Mouse (Mus musculus): Measurements from ENCODE around the gene Hist1h4a. TPM values are rescaled to one million over a fixed set of nuclear protein-coding genes. Genes with fewer than 3 reads are reported as not detected.
A peak's percentile ranks its signal among the peaks of the same experiment; 100 is the strongest.

Gene Hist1h4a
- polyA plus RNA-seq (2015; fragmentation: Nextera tagmentation; extraction: Ambion mirVana): 0.43 TPM in 1 of 2 replicates, not detected in the other

- H3K4me1 ChIP-seq (replicated peaks; ENCODE audit: control insufficient read depth, insufficient read depth, low read length): peaks cover 12% of the 10 kb centered on the region
- H3K36me3 ChIP-seq (ENCODE audit: control insufficient read depth, insufficient read depth): no peaks in the 10 kb centered on the region
- WGBS: under 1% methylated on average over 66 of the region's 72 CpGs
- ATAC-seq: peak; percentile 66
- no peaks in the 10 kb centered on the region for H3K27me3 ChIP-seq (replicated peaks; ENCODE audit: control insufficient read depth, insufficient read depth, low read length)
- H3K4me3 ChIP-seq (ENCODE audit: low read depth, low read length): peak within 1 kb of the TSS; percentile 44
- no peak for TF ChIP-seq CTCF (IDR thresholded peaks at IDR 0.05; ENCODE audit: low read depth)
- peak within 1 kb of the TSS; percentile 26 for H3K9ac ChIP-seq (ENCODE audit: low read depth, low read length)
- no peaks in the 10 kb centered on the region for H3K9me3 ChIP-seq (ENCODE audit: control insufficient read depth)
- peak within 1 kb of the TSS; percentile 88 for H3K4me2 ChIP-seq (replicated peaks; ENCODE audit: low read depth)
- H3K27ac ChIP-seq (ENCODE audit: low read depth, low read length): peak within 1 kb of the TSS; percentile 85
Measured at GRCm38 (mm10) chr13:23760972-23761864, at the start of gene Hist1h4a. Gene Hist1h4a, minus strand, starts transcription at chr13:23761230.

- H3K4me3 ChIP-seq (ENCODE audit: low read depth, low read length): no peak within 1 kb of the TSS
- no peaks in the 10 kb centered on the region for H3K27me3 ChIP-seq (replicated peaks; ENCODE audit: control insufficient read depth, insufficient read depth, low read length)
- no peaks in the 10 kb centered on the region for H3K36me3 ChIP-seq (ENCODE audit: control insufficient read depth, insufficient read depth)
- no peaks in the 10 kb centered on the region for H3K4me1 ChIP-seq (replicated peaks; ENCODE audit: control insufficient read depth, insufficient read depth, low read length)
- 0 out of 2 replicates have a peak within 1 kb of the TSS, but pooled peaks have one; percentile 30 for H3K4me2 ChIP-seq (replicated peaks; ENCODE audit: low read depth)
- WGBS: 51% methylated on average over 15 of the region's 15 CpGs
- peak; percentile 22; the same call in 1 of the 2 replicates for ATAC-seq
- no peak for TF ChIP-seq CTCF (IDR thresholded peaks at IDR 0.05; ENCODE audit: low read depth)
- H3K9ac ChIP-seq (ENCODE audit: low read depth, low read length): no peak within 1 kb of the TSS
- no peaks in the 10 kb centered on the region for H3K9me3 ChIP-seq (ENCODE audit: control insufficient read depth)
- H3K27ac ChIP-seq (ENCODE audit: low read depth, low read length): no peak within 1 kb of the TSS
Measured at GRCm38 (mm10) chr13:23806422-23807052, 45.5 kb upstream of the Hist1h4a start, which contains the start of gene Slc17a2. Gene Slc17a2, plus strand, starts transcription at chr13:23806993.

- Histone ChIP-seq H3K27me3 (replicated peaks; ENCODE audit: control insufficient read depth, insufficient read depth, low read length) (no peaks in the 10 kb centered on the region), H3K4me2 (replicated peaks; ENCODE audit: low read depth) (no peak overlapping the region), H3K9ac (ENCODE audit: low read depth, low read length) (no peak overlapping the region), H3K27ac (ENCODE audit: low read depth, low read length) (no peak overlapping the region), H3K36me3 (ENCODE audit: control insufficient read depth, insufficient read depth) (no peaks in the 10 kb centered on the region), H3K4me3 (ENCODE audit: low read depth, low read length) (no peak overlapping the region), H3K9me3 (ENCODE audit: control insufficient read depth) (no peaks in the 10 kb centered on the region), H3K4me1 (replicated peaks; ENCODE audit: control insufficient read depth, insufficient read depth, low read length) (no peaks in the 10 kb centered on the region)
- 35% methylated on average over 2 of the region's 2 CpGs for WGBS
- no peak for ATAC-seq
- TF ChIP-seq CTCF (IDR thresholded peaks at IDR 0.05; ENCODE audit: low read depth): no peak
Measured at GRCm38 (mm10) chr13:23804532-23804931, 43.5 kb upstream of the Hist1h4a start.

GRCm38 (mm10) chr13:23799405-23799804 is 38.4 kb upstream of the Hist1h4a start:
- WGBS: 69% methylated on average over 5 of the region's 5 CpGs
- Histone ChIP-seq H3K36me3 (ENCODE audit: control insufficient read depth, insufficient read depth) (no peaks in the 10 kb centered on the region), H3K27me3 (replicated peaks; ENCODE audit: control insufficient read depth, insufficient read depth, low read length) (no peaks in the 10 kb centered on the region), H3K27ac (ENCODE audit: low read depth, low read length) (no peak overlapping the region), H3K9ac (ENCODE audit: low read depth, low read length) (no peak overlapping the region), H3K4me1 (replicated peaks; ENCODE audit: control insufficient read depth, insufficient read depth, low read length) (no peaks in the 10 kb centered on the region), H3K4me3 (ENCODE audit: low read depth, low read length) (no peak overlapping the region), H3K4me2 (replicated peaks; ENCODE audit: low read depth) (no peak overlapping the region), H3K9me3 (ENCODE audit: control insufficient read depth) (no peaks in the 10 kb centered on the region)
- no peak for TF ChIP-seq CTCF (IDR thresholded peaks at IDR 0.05; ENCODE audit: low read depth)
- no peak for ATAC-seq

GRCm38 (mm10) chr13:23792520-23792919 is 31.5 kb upstream of the Hist1h4a start:
- Histone ChIP-seq H3K4me2 (replicated peaks; ENCODE audit: low read depth) (no peak overlapping the region), H3K36me3 (ENCODE audit: control insufficient read depth, insufficient read depth) (no peaks in the 10 kb centered on the region), H3K27me3 (replicated peaks; ENCODE audit: control insufficient read depth, insufficient read depth, low read length) (no peaks in the 10 kb centered on the region), H3K4me3 (ENCODE audit: low read depth, low read length) (no peak overlapping the region), H3K9me3 (ENCODE audit: control insufficient read depth) (no peaks in the 10 kb centered on the region), H3K9ac (ENCODE audit: low read depth, low read length) (no peak overlapping the region), H3K4me1 (replicated peaks; ENCODE audit: control insufficient read depth, insufficient read depth, low read length) (no peaks in the 10 kb centered on the region), H3K27ac (ENCODE audit: low read depth, low read length) (no peak overlapping the region)
- WGBS: 36% methylated on average over 2 of the region's 2 CpGs
- ATAC-seq: no peak
- TF ChIP-seq CTCF (IDR thresholded peaks at IDR 0.05; ENCODE audit: low read depth): peak; percentile 88

- WGBS: 52% methylated on average over 4 of the region's 4 CpGs
- no peaks in the 10 kb centered on the region for H3K9me3 ChIP-seq (ENCODE audit: control insufficient read depth)
- H3K27ac ChIP-seq (ENCODE audit: low read depth, low read length): no peak overlapping the region
- H3K9ac ChIP-seq (ENCODE audit: low read depth, low read length): no peak overlapping the region
- no peak overlapping the region for H3K4me2 ChIP-seq (replicated peaks; ENCODE audit: low read depth)
- no peaks in the 10 kb centered on the region for H3K4me1 ChIP-seq (replicated peaks; ENCODE audit: control insufficient read depth, insufficient read depth, low read length)
- no peaks in the 10 kb centered on the region for H3K36me3 ChIP-seq (ENCODE audit: control insufficient read depth, insufficient read depth)
- H3K27me3 ChIP-seq (replicated peaks; ENCODE audit: control insufficient read depth, insufficient read depth, low read length): no peaks in the 10 kb centered on the region
- TF ChIP-seq CTCF (IDR thresholded peaks at IDR 0.05; ENCODE audit: low read depth): no peak
- H3K4me3 ChIP-seq (ENCODE audit: low read depth, low read length): no peak overlapping the region
- ATAC-seq: no peak
Measured at GRCm38 (mm10) chr13:23779025-23779424, 18.0 kb upstream of the Hist1h4a start.

All from intestine, postnatal 0 days (tissue).